Mouse (Mus musculus): ENCODE results near the gene Icam1. TPM values are rescaled to one million over a fixed set of nuclear protein-coding genes. Genes with fewer than 3 reads are reported as not detected.

Icam1 gene
- polyA plus RNA-seq, 1 experiment from 2014 or later, result 18.0 TPM

DNA sequence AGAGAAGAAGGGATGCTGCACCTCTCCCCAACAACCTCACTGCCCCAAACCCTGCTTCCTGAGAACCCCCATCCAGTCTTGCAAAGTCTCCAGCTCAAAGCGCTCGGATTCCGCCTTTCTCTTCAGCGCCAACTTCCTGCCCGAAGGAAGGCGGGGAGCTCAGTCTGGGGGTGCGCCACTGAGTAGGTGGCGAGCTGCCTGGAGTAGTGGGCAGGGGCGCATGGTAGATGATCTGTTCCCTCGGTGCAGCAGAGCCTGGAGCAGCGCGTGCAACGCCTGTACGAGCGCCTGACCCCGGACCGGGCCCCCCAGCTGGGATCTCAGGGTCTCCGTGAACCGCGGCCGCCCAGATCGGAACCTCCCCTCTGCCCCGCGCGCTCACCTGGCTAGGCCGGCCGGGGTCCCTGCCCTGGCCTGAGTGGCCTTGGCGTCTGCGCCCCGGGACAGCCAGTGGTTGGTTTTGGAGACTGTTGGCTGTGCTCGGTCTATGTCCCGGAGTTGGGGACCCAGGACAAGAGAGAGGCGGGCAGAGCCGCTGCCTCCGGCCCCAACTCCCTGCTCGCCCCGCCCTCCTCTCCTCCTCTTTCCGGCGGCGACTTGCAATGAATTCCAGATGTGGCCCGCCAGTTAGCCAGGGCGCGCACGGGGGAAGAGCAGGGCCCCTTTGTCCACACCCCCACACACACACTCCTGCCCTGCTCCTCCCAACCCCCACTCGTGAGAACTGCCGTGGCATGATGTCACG, 39.4 kb upstream of the Icam1 start, which contains the start of gene S1pr2:
TSS of gene S1pr2 (minus strand) at position 566 of the 745 bp plus-strand sequence.
- Histone ChIP-seq H3K4me2 (replicated peaks; ENCODE audit: low read depth, low read length) (peak within 1 kb of the TSS; percentile 63), H3K9ac (replicated peaks; ENCODE audit: low read length) (peak within 1 kb of the TSS; percentile 76), H3K4me1 (ENCODE audit: insufficient read depth, low read length) (peaks cover 47% of the 10 kb centered on the region), H3K27me3 (ENCODE audit: insufficient read depth, low read length) (no peaks in the 10 kb centered on the region), H3K36me3 (ENCODE audit: insufficient read depth, low read length) (no peaks in the 10 kb centered on the region), H3K9me3 (ENCODE audit: low read length) (no peaks in the 10 kb centered on the region), H3K4me3 (ENCODE audit: low read length) (peak within 1 kb of the TSS; percentile 63), H3K27ac (ENCODE audit: low read length) (peak within 1 kb of the TSS; percentile 88)
- peak; percentile 75 for ATAC-seq (ENCODE audit: low FRiP score, low TSS enrichment)
- WGBS, result under 1% methylated on average over 44 of the region's 47 CpGs

DNA sequence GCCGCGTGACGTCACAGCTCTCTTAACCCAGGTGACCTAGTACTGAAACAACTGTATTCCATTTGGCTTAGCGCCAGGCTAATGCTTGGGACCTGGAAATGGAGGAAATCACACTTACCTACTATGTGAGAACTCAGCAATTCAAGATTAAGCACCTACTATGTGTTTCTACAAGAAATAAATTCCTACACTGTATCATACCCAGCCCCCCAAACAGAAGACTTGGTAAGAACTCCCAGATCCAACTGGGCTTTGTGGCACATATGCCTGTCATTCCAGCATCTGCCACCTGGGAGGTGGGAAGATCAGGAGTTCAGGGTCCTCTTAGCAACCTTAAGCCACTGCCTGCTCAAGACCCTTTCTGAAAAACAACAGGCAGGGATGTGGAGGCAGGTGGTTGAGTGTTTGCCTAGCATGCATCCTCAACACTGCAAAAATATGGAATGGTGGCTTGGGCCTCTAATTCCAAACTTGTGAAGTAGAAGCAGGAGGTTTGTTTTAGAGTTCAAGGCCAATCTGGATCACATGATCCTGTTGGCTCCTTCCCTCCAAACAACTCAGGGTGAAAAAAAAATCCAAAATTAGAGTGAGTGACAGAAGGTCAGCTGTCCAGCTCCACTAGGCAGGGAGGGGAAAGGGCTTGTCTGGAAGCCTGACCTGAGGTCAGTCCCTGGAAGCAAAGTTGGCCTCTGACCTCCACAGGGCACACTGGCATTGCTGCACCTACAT, 38.7 kb upstream of the Icam1 start:
- Histone ChIP-seq H3K4me2 (replicated peaks; ENCODE audit: low read depth, low read length) (peak overlapping the region; percentile 63), H3K9me3 (ENCODE audit: low read length) (no peaks in the 10 kb centered on the region), H3K27ac (ENCODE audit: low read length) (peak overlapping the region; percentile 88), H3K4me1 (ENCODE audit: insufficient read depth, low read length) (peaks cover 40% of the 10 kb centered on the region), H3K36me3 (ENCODE audit: insufficient read depth, low read length) (no peaks in the 10 kb centered on the region), H3K4me3 (ENCODE audit: low read length) (peak overlapping the region; percentile 63), H3K27me3 (ENCODE audit: insufficient read depth, low read length) (no peaks in the 10 kb centered on the region), H3K9ac (replicated peaks; ENCODE audit: low read length) (peak overlapping the region; percentile 76; the same call in 1 of the 2 replicates)
- no peak for ATAC-seq (ENCODE audit: low FRiP score, low TSS enrichment)
- under 1% methylated on average over 4 of the region's 4 CpGs for WGBS

DNA sequence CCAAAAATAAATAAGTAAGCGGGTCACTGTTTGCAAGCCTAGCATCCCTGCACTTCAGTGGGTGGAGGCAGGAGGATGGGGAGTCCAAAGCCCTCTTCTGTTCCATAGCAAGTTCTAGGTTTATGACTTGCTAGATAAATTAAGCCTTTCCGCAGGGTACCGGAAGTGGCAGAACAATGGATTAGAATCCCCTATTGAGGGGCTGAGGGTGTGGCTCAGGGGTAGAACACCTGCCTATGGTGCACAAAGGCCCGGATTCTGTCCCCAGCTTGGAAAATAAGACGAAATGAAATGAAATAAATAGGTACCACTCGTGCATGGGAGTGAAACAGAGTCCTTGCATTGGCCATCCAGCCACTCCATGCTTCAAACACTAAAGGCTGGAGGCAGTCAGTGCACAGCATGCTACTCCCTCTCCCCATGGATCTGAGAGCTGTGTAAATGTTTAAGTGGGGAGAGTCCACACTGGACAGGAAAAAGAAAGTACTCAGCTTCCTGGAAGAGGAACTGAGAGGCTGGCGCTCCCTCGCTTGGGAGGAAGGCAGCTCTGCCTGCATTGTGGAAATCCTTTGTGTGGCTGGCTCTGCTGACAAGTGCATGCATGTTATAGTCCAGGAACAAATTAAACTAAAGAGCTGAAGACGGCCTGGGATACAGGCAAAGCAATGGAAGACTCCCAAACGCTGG, 37.2 kb upstream of the Icam1 start:
- no peaks in the 10 kb centered on the region for H3K27me3 ChIP-seq (ENCODE audit: insufficient read depth, low read length)
- peaks cover 32% of the 10 kb centered on the region for H3K4me1 ChIP-seq (ENCODE audit: insufficient read depth, low read length)
- no peak overlapping the region for H3K9ac ChIP-seq (replicated peaks; ENCODE audit: low read length)
- no peaks in the 10 kb centered on the region for H3K9me3 ChIP-seq (ENCODE audit: low read length)
- peak overlapping the region; percentile 19; the same call in 1 of the 2 replicates for H3K27ac ChIP-seq (ENCODE audit: low read length)
- no peak overlapping the region for H3K4me2 ChIP-seq (replicated peaks; ENCODE audit: low read depth, low read length)
- H3K36me3 ChIP-seq (ENCODE audit: insufficient read depth, low read length), result no peaks in the 10 kb centered on the region
- H3K4me3 ChIP-seq (ENCODE audit: low read length), result no peak overlapping the region
- WGBS, result 64% methylated on average over 10 of the region's 10 CpGs
- ATAC-seq (ENCODE audit: low FRiP score, low TSS enrichment), result no peak

DNA sequence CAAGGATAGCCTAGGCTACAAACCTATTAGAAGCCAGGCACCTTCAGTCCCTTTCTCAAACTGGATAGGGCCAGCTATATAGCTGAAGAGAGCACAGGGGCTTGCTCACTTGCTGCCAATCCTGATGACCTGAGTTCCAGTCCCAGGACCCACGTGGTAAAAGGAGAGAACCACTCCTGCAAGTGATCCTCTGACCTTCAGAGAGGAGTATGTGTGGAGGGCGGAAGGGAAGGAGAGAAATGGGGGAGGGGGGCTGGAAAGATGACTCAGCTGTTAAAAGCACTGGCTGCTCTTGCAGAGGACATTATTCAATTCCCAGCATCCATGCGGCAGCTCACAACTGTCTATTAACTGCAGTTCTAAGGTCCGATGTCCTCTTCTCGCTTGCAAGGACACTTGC, 36.6 kb upstream of the Icam1 start:
- Histone ChIP-seq H3K4me3 (ENCODE audit: low read length) (no peak overlapping the region), H3K9ac (replicated peaks; ENCODE audit: low read length) (no peak overlapping the region), H3K27me3 (ENCODE audit: insufficient read depth, low read length) (no peaks in the 10 kb centered on the region), H3K27ac (ENCODE audit: low read length) (peak overlapping the region; percentile 19; the same call in 1 of the 2 replicates), H3K4me1 (ENCODE audit: insufficient read depth, low read length) (peaks cover 26% of the 10 kb centered on the region), H3K36me3 (ENCODE audit: insufficient read depth, low read length) (no peaks in the 10 kb centered on the region), H3K4me2 (replicated peaks; ENCODE audit: low read depth, low read length) (no peak overlapping the region), H3K9me3 (ENCODE audit: low read length) (no peaks in the 10 kb centered on the region)
- ATAC-seq (ENCODE audit: low FRiP score, low TSS enrichment), result no peak
- 48% methylated on average over 5 of the region's 5 CpGs for WGBS

DNA sequence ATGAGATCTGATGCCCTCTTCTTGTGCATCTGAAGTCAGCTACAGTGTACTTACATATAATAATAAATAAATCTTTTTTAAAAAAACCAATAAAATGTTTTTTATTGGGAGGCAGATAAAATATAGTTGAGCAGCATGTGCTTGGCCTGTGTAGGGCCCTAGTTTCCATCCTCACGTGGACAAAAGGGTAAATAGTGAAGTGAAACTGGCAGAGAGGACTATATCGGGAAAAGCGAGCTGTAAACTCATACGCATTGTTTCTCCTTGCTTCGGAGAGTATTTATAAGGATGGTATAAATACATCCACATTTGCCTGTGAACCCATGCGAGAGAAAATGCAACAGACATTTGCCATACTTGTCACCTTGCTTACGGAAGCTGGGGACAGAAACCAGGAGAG, 36.0 kb upstream of the Icam1 start:
- H3K4me2 ChIP-seq (replicated peaks; ENCODE audit: low read depth, low read length), result no peak overlapping the region
- no peak overlapping the region for H3K27ac ChIP-seq (ENCODE audit: low read length)
- no peak overlapping the region for H3K9ac ChIP-seq (replicated peaks; ENCODE audit: low read length)
- no peaks in the 10 kb centered on the region for H3K9me3 ChIP-seq (ENCODE audit: low read length)
- WGBS, result 93% methylated on average over 7 of the region's 7 CpGs
- ATAC-seq (ENCODE audit: low FRiP score, low TSS enrichment), result no peak
- H3K4me3 ChIP-seq (ENCODE audit: low read length), result no peak overlapping the region
- no peaks in the 10 kb centered on the region for H3K36me3 ChIP-seq (ENCODE audit: insufficient read depth, low read length)
- H3K4me1 ChIP-seq (ENCODE audit: insufficient read depth, low read length), result peaks cover 20% of the 10 kb centered on the region
- H3K27me3 ChIP-seq (ENCODE audit: insufficient read depth, low read length), result no peaks in the 10 kb centered on the region

DNA sequence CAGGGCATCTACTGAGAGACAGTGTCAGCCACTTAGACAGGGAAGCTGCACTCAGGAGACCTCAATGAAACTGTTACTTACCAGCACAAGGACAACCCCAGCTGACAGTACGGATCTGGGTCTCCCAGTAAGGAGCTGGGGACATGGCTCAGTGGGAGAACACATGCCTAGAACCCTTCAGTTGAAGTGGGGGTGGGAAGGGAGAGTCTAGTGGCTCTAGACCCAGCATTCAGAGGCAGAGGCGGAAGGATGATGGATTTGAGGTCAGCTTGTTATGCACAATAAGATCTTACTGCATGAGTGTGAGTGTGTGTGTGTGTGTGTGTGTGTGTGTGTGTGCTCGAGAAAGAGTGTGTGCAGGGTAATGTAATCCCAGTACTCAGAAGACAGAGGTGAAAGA, 33.6 kb upstream of the Icam1 start:
- Histone ChIP-seq H3K36me3 (ENCODE audit: insufficient read depth, low read length) (no peaks in the 10 kb centered on the region), H3K4me2 (replicated peaks; ENCODE audit: low read depth, low read length) (no peak overlapping the region), H3K27me3 (ENCODE audit: insufficient read depth, low read length) (no peaks in the 10 kb centered on the region), H3K4me3 (ENCODE audit: low read length) (no peak overlapping the region), H3K27ac (ENCODE audit: low read length) (no peak overlapping the region), H3K9ac (replicated peaks; ENCODE audit: low read length) (no peak overlapping the region), H3K9me3 (ENCODE audit: low read length) (no peaks in the 10 kb centered on the region), H3K4me1 (ENCODE audit: insufficient read depth, low read length) (peaks cover 10% of the 10 kb centered on the region; the same call in 1 of the 2 replicates)
- no peak for ATAC-seq (ENCODE audit: low FRiP score, low TSS enrichment)
- 71% methylated on average over 3 of the region's 3 CpGs for WGBS

DNA sequence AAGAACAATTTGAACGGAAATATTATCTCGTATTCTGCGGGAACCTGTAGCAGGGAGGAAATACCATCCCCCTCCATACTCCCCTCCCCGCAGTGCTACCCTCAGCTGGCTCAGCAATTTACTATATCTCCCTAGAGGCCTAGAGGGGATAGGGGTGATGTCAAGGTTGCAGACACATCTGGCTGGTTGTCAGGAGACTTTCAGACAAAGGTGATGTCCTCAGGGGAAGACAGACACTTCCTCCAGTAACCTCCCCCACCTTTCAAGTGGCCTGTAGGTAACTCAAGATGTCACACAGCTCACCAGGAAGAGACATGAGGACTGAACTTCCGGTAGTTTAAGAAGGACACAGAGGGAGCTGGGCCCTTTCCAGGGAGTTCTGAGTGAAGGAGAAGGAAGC, 32.6 kb upstream of the Icam1 start:
- no peak overlapping the region for H3K4me2 ChIP-seq (replicated peaks; ENCODE audit: low read depth, low read length)
- H3K9me3 ChIP-seq (ENCODE audit: low read length), result no peaks in the 10 kb centered on the region
- H3K36me3 ChIP-seq (ENCODE audit: insufficient read depth, low read length), result no peaks in the 10 kb centered on the region
- WGBS, result 16% methylated on average over 5 of the region's 5 CpGs
- no peak overlapping the region for H3K4me3 ChIP-seq (ENCODE audit: low read length)
- H3K9ac ChIP-seq (replicated peaks; ENCODE audit: low read length), result no peak overlapping the region
- ATAC-seq (ENCODE audit: low FRiP score, low TSS enrichment), result no peak
- H3K27me3 ChIP-seq (ENCODE audit: insufficient read depth, low read length), result no peaks in the 10 kb centered on the region
- H3K4me1 ChIP-seq (ENCODE audit: insufficient read depth, low read length), result peaks cover 13% of the 10 kb centered on the region; the same call in 1 of the 2 replicates
- H3K27ac ChIP-seq (ENCODE audit: low read length), result 0 out of 2 replicates have a peak overlapping the region, but pooled peaks have one; percentile 9

DNA sequence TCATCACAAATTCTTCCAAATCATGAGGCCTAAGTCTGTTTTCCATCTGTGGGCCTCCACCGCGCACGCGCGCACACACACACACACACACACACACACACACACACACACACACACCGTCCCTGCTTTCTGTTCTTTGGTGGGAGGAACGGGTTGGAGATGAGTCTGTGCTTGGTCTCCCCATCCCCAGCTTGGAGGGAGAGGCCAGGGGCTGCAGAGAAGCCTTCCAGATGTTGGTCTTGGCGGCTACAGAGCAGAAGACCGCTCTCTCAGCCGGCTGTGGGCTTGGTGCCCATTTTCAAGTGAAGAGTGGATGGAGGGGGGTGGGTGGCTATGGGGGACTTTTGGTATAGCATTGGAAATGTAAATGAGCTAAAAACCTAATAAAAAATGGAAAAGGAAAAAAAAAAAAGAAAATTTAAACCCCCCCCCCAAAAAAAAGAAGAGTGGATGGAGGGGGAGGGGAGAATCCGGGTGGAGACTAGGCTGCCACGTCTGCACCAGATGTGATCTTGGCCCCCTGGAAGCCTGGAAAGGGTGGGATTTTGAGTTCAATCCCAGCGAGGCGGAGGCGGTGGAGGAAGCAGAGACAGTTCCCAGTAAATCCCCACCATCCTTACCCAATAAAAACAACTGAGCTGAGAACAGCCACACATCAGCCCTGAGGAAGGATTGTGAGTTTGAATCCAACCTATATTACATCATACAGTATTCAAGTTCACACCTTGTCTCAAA, 28.7 kb upstream of the Icam1 start:
- Histone ChIP-seq H3K4me1 (ENCODE audit: insufficient read depth, low read length) (0 out of 2 replicates have a peak, but pooled peaks cover 18% of the 10 kb centered on the region), H3K4me2 (replicated peaks; ENCODE audit: low read depth, low read length) (no peak overlapping the region), H3K27ac (ENCODE audit: low read length) (peak overlapping the region; percentile 63), H3K36me3 (ENCODE audit: insufficient read depth, low read length) (no peaks in the 10 kb centered on the region), H3K9me3 (ENCODE audit: low read length) (no peaks in the 10 kb centered on the region), H3K9ac (replicated peaks; ENCODE audit: low read length) (no peak overlapping the region), H3K4me3 (ENCODE audit: low read length) (no peak overlapping the region), H3K27me3 (ENCODE audit: insufficient read depth, low read length) (no peaks in the 10 kb centered on the region)
- 56% methylated on average over 15 of the region's 15 CpGs for whole genome bisulfite sequencing
- ATAC-seq (ENCODE audit: low FRiP score, low TSS enrichment), result peak; percentile 84

DNA sequence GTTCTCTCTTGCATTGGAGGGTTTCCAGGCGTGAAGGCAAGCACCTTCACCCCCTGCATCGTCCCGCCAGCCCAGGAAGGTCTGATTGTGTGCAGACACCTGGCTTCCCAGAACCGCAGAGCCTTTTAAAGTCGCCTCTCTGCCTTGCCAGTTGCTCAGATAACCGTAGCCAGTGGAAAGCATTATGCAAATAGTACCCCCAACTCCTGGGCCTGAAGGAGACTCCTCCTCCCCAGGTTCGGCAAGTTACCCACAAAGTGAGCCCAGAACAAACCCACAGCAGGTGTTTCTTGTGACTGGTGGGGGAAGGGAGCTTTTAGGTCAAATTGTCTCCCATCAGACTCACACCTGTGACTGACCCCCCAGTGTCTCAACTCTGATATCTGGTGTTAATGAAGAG, 27.8 kb upstream of the Icam1 start:
- H3K4me3 ChIP-seq (ENCODE audit: low read length), result no peak overlapping the region
- no peak for ATAC-seq (ENCODE audit: low FRiP score, low TSS enrichment)
- H3K27ac ChIP-seq (ENCODE audit: low read length), result no peak overlapping the region
- H3K4me1 ChIP-seq (ENCODE audit: insufficient read depth, low read length), result 0 out of 2 replicates have a peak, but pooled peaks cover 18% of the 10 kb centered on the region
- 29% methylated on average over 7 of the region's 7 CpGs for WGBS
- no peaks in the 10 kb centered on the region for H3K36me3 ChIP-seq (ENCODE audit: insufficient read depth, low read length)
- no peak overlapping the region for H3K4me2 ChIP-seq (replicated peaks; ENCODE audit: low read depth, low read length)
- no peaks in the 10 kb centered on the region for H3K9me3 ChIP-seq (ENCODE audit: low read length)
- no peak overlapping the region for H3K9ac ChIP-seq (replicated peaks; ENCODE audit: low read length)
- H3K27me3 ChIP-seq (ENCODE audit: insufficient read depth, low read length), result no peaks in the 10 kb centered on the region

Measured in kidney, embryonic 16.5 days (tissue).